Mouse (Mus musculus): Measurements from ENCODE around the gene Pkmyt1. TPM values are rescaled to one million over a fixed set of nuclear protein-coding genes. Genes with fewer than 3 reads are reported as not detected.
A peak's percentile ranks its signal among the peaks of the same experiment; 100 is the strongest.

Gene Pkmyt1
- polyA plus RNA-seq (2014; fragmentation: Nextera tagmentation; extraction: Ambion mirVana), result 53.6 and 57.9 TPM in 2 replicates

GRCm38 (mm10) chr17:23725999-23726757 lies at the start of gene Pkmyt1:
TSS of gene Pkmyt1 (plus strand) at chr17:23726336.
- peak; percentile 97 for DNase-seq (ENCODE audit: low spot score)
- no peaks in the 10 kb centered on the region for H3K36me3 ChIP-seq (ENCODE audit: control insufficient read depth, insufficient read depth, low read length)
- H3K9ac ChIP-seq (ENCODE audit: low read length), result peak within 1 kb of the TSS; percentile 77
- no peaks in the 10 kb centered on the region for H3K27me3 ChIP-seq (replicated peaks; ENCODE audit: control insufficient read depth, insufficient read depth, low read length)
- no peaks in the 10 kb centered on the region; the same call in 1 of the 2 replicates for H3K4me1 ChIP-seq (replicated peaks; ENCODE audit: control insufficient read depth, insufficient read depth, low read length)
- peak; percentile 94 for ATAC-seq (replicated peaks; ENCODE audit: low FRiP score, low TSS enrichment, low read depth)
- WGBS, result 3% methylated on average over 58 of the region's 73 CpGs
- H3K9me3 ChIP-seq (ENCODE audit: control insufficient read depth, low read length), result no peaks in the 10 kb centered on the region
- H3K4me3 ChIP-seq (ENCODE audit: low read depth, low read length), result peak within 1 kb of the TSS; percentile 73
- H3K27ac ChIP-seq (ENCODE audit: low read depth), result peak within 1 kb of the TSS; percentile 84
- H3K4me2 ChIP-seq (ENCODE audit: low read length), result peak within 1 kb of the TSS; percentile 57

- under 1% methylated on average over 37 of the region's 37 CpGs for WGBS
- H3K4me3 ChIP-seq (ENCODE audit: low read depth, low read length), result peak overlapping the region; percentile 62
- peak overlapping the region; percentile 73 for H3K27ac ChIP-seq (ENCODE audit: low read depth)
- peak overlapping the region; percentile 55 for H3K9ac ChIP-seq (ENCODE audit: low read length)
- H3K4me1 ChIP-seq (replicated peaks; ENCODE audit: control insufficient read depth, insufficient read depth, low read length), result peaks cover 19% of the 10 kb centered on the region
- H3K36me3 ChIP-seq (ENCODE audit: control insufficient read depth, insufficient read depth, low read length), result no peaks in the 10 kb centered on the region
- DNase-seq (ENCODE audit: low spot score), result no peak
- peak overlapping the region; percentile 94 for H3K4me2 ChIP-seq (ENCODE audit: low read length)
- no peaks in the 10 kb centered on the region for H3K9me3 ChIP-seq (ENCODE audit: control insufficient read depth, low read length)
- peaks cover 39% of the 10 kb centered on the region for H3K27me3 ChIP-seq (replicated peaks; ENCODE audit: control insufficient read depth, insufficient read depth, low read length)
- no peak for ATAC-seq (replicated peaks; ENCODE audit: low FRiP score, low TSS enrichment, low read depth)
Measured at GRCm38 (mm10) chr17:23676473-23677031, 49.6 kb upstream of the Pkmyt1 start.

GRCm38 (mm10) chr17:23677236-23677679 lies 48.9 kb upstream of the Pkmyt1 start, which contains the start of gene Tnfrsf12a:
TSS of gene Tnfrsf12a (minus strand) at chr17:23677468.
- Histone ChIP-seq H3K9me3 (ENCODE audit: control insufficient read depth, low read length) (no peaks in the 10 kb centered on the region), H3K27ac (ENCODE audit: low read depth) (peak within 1 kb of the TSS; percentile 73), H3K36me3 (ENCODE audit: control insufficient read depth, insufficient read depth, low read length) (no peaks in the 10 kb centered on the region), H3K4me3 (ENCODE audit: low read depth, low read length) (peak within 1 kb of the TSS; percentile 62), H3K9ac (ENCODE audit: low read length) (peak within 1 kb of the TSS; percentile 55), H3K4me2 (ENCODE audit: low read length) (peak within 1 kb of the TSS; percentile 94), H3K27me3 (replicated peaks; ENCODE audit: control insufficient read depth, insufficient read depth, low read length) (peaks cover 42% of the 10 kb centered on the region), H3K4me1 (replicated peaks; ENCODE audit: control insufficient read depth, insufficient read depth, low read length) (peaks cover 19% of the 10 kb centered on the region)
- peak; percentile 20; the same call in 1 of the 2 replicates for ATAC-seq (replicated peaks; ENCODE audit: low FRiP score, low TSS enrichment, low read depth)
- peak; percentile 90 for DNase-seq (ENCODE audit: low spot score)
- under 1% methylated on average over 34 of the region's 34 CpGs for WGBS

- DNase-seq (ENCODE audit: low spot score) (peak; percentile 75), ATAC-seq (replicated peaks; ENCODE audit: low FRiP score, low TSS enrichment, low read depth) (no peak)
- H3K9me3 ChIP-seq (ENCODE audit: control insufficient read depth, low read length), result no peaks in the 10 kb centered on the region
- H3K9ac ChIP-seq (ENCODE audit: low read length), result peak within 1 kb of the TSS; percentile 40
- peak within 1 kb of the TSS; percentile 36 for H3K27ac ChIP-seq (ENCODE audit: low read depth)
- peak within 1 kb of the TSS; percentile 36 for H3K4me3 ChIP-seq (ENCODE audit: low read depth, low read length)
- H3K4me1 ChIP-seq (replicated peaks; ENCODE audit: control insufficient read depth, insufficient read depth, low read length), result peaks cover 17% of the 10 kb centered on the region
- H3K36me3 ChIP-seq (ENCODE audit: control insufficient read depth, insufficient read depth, low read length), result no peaks in the 10 kb centered on the region
- peak within 1 kb of the TSS; percentile 35 for H3K4me2 ChIP-seq (ENCODE audit: low read length)
- 3% methylated on average over 35 of the region's 38 CpGs for WGBS
- peaks cover 51% of the 10 kb centered on the region for H3K27me3 ChIP-seq (replicated peaks; ENCODE audit: control insufficient read depth, insufficient read depth, low read length)
Measured at GRCm38 (mm10) chr17:23679127-23679835, 46.9 kb upstream of the Pkmyt1 start, which contains the start of gene Cldn6. TSS of gene Cldn6 (plus strand) at chr17:23679249.

GRCm38 (mm10) chr17:23680336-23680735 lies 45.8 kb upstream of the Pkmyt1 start:
- no peaks in the 10 kb centered on the region for H3K9me3 ChIP-seq (ENCODE audit: control insufficient read depth, low read length)
- WGBS, result 57% methylated on average over 9 of the region's 9 CpGs
- H3K4me2 ChIP-seq (ENCODE audit: low read length), result peak overlapping the region; percentile 35
- H3K27me3 ChIP-seq (replicated peaks; ENCODE audit: control insufficient read depth, insufficient read depth, low read length), result peaks cover 53% of the 10 kb centered on the region
- H3K36me3 ChIP-seq (ENCODE audit: control insufficient read depth, insufficient read depth, low read length), result no peaks in the 10 kb centered on the region
- H3K9ac ChIP-seq (ENCODE audit: low read length), result peak overlapping the region; percentile 40; the same call in 1 of the 2 replicates
- peaks cover 13% of the 10 kb centered on the region for H3K4me1 ChIP-seq (replicated peaks; ENCODE audit: control insufficient read depth, insufficient read depth, low read length)
- DNase-seq (ENCODE audit: low spot score) (no peak), ATAC-seq (replicated peaks; ENCODE audit: low FRiP score, low TSS enrichment, low read depth) (no peak)
- H3K4me3 ChIP-seq (ENCODE audit: low read depth, low read length), result peak overlapping the region; percentile 36
- H3K27ac ChIP-seq (ENCODE audit: low read depth), result no peak overlapping the region

- Histone ChIP-seq H3K36me3 (ENCODE audit: control insufficient read depth, insufficient read depth, low read length) (no peaks in the 10 kb centered on the region), H3K9ac (ENCODE audit: low read length) (no peak overlapping the region), H3K27me3 (replicated peaks; ENCODE audit: control insufficient read depth, insufficient read depth, low read length) (peaks cover 48% of the 10 kb centered on the region), H3K27ac (ENCODE audit: low read depth) (no peak overlapping the region), H3K4me1 (replicated peaks; ENCODE audit: control insufficient read depth, insufficient read depth, low read length) (peaks cover 5% of the 10 kb centered on the region; the same call in 1 of the 2 replicates), H3K9me3 (ENCODE audit: control insufficient read depth, low read length) (no peaks in the 10 kb centered on the region), H3K4me3 (ENCODE audit: low read depth, low read length) (no peak overlapping the region), H3K4me2 (ENCODE audit: low read length) (peak overlapping the region; percentile 13; the same call in 1 of the 2 replicates)
- ATAC-seq (replicated peaks; ENCODE audit: low FRiP score, low TSS enrichment, low read depth) (no peak), DNase-seq (ENCODE audit: low spot score) (no peak)
- 60% methylated on average over 10 of the region's 10 CpGs for WGBS
Measured at GRCm38 (mm10) chr17:23681086-23681485, 45.0 kb upstream of the Pkmyt1 start.

GRCm38 (mm10) chr17:23682092-23682491 lies 44.0 kb upstream of the Pkmyt1 start:
- H3K9ac ChIP-seq (ENCODE audit: low read length), result no peak overlapping the region
- H3K4me1 ChIP-seq (replicated peaks; ENCODE audit: control insufficient read depth, insufficient read depth, low read length), result no peaks in the 10 kb centered on the region
- WGBS, result 34% methylated on average over 4 of the region's 4 CpGs
- H3K4me2 ChIP-seq (ENCODE audit: low read length), result no peak overlapping the region
- no peaks in the 10 kb centered on the region for H3K9me3 ChIP-seq (ENCODE audit: control insufficient read depth, low read length)
- H3K36me3 ChIP-seq (ENCODE audit: control insufficient read depth, insufficient read depth, low read length), result no peaks in the 10 kb centered on the region
- ATAC-seq (replicated peaks; ENCODE audit: low FRiP score, low TSS enrichment, low read depth) (0 out of 2 replicates have a peak, but pooled peaks have one; percentile 10), DNase-seq (ENCODE audit: low spot score) (no peak)
- H3K4me3 ChIP-seq (ENCODE audit: low read depth, low read length), result no peak overlapping the region
- H3K27ac ChIP-seq (ENCODE audit: low read depth), result no peak overlapping the region
- H3K27me3 ChIP-seq (replicated peaks; ENCODE audit: control insufficient read depth, insufficient read depth, low read length), result peaks cover 48% of the 10 kb centered on the region

GRCm38 (mm10) chr17:23682530-23682929 lies 43.6 kb upstream of the Pkmyt1 start:
- no peak for DNase-seq (ENCODE audit: low spot score)
- no peak overlapping the region for H3K4me2 ChIP-seq (ENCODE audit: low read length)
- H3K9ac ChIP-seq (ENCODE audit: low read length), result no peak overlapping the region
- no peak overlapping the region for H3K4me3 ChIP-seq (ENCODE audit: low read depth, low read length)
- no peak overlapping the region for H3K27ac ChIP-seq (ENCODE audit: low read depth)
- H3K27me3 ChIP-seq (replicated peaks; ENCODE audit: control insufficient read depth, insufficient read depth, low read length), result peaks cover 48% of the 10 kb centered on the region
- no peaks in the 10 kb centered on the region for H3K4me1 ChIP-seq (replicated peaks; ENCODE audit: control insufficient read depth, insufficient read depth, low read length)
- no peaks in the 10 kb centered on the region for H3K9me3 ChIP-seq (ENCODE audit: control insufficient read depth, low read length)
- no peaks in the 10 kb centered on the region for H3K36me3 ChIP-seq (ENCODE audit: control insufficient read depth, insufficient read depth, low read length)
- ATAC-seq (replicated peaks; ENCODE audit: low FRiP score, low TSS enrichment, low read depth), result no peak
- WGBS, result 56% methylated on average over 3 of the region's 3 CpGs
